Mouse (Mus musculus): ENCODE measurements around the gene Meaf6. TPM values are rescaled to one million over a fixed set of nuclear protein-coding genes. Genes with fewer than 3 reads are reported as not detected.

Gene Meaf6
- polyA plus RNA-seq, 1 experiment from 2014 or later: 50.8 TPM

DNA sequence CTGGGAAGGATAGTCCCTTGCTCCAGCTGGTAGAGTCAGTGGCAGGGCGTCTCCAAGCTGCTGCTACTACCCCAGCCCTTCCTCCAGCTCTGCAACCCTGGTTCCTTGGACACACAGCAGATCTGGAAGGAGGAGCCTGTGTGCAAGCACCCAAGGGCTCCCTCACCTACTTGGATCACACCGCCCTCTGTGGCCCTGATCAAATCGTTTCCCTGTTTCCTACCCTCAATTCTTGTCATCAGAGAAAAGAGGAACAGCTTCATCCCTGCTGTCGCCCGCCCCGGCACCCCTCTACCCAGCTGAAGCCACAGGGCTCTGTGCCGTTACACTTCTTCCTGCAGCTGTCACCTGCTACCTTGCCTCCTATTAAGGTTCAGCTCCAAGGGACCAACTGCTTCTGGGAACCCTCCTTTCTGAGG is 33.0 kb downstream of the Meaf6 start:
- Histone ChIP-seq H3K9me3 (no peaks in the 10 kb centered on the region), H3K4me2 (replicated peaks) (no peak overlapping the region), H3K27me3 (replicated peaks) (no peaks in the 10 kb centered on the region), H3K4me1 (replicated peaks) (peaks cover 32% of the 10 kb centered on the region), H3K36me3 (no peaks in the 10 kb centered on the region), H3K27ac (no peak overlapping the region), H3K9ac (no peak overlapping the region), H3K4me3 (replicated peaks) (no peak overlapping the region)
- ATAC-seq: no peak
- WGBS: 82% methylated on average over 7 of the region's 7 CpGs

- no peak for ATAC-seq
- peaks cover 43% of the 10 kb centered on the region for H3K4me1 ChIP-seq (replicated peaks)
- H3K4me3 ChIP-seq (replicated peaks): no peak overlapping the region
- H3K9me3 ChIP-seq: no peaks in the 10 kb centered on the region
- H3K27me3 ChIP-seq (replicated peaks): no peaks in the 10 kb centered on the region
- H3K4me2 ChIP-seq (replicated peaks): no peak overlapping the region
- 52% methylated on average over 10 of the region's 10 CpGs for WGBS
- no peaks in the 10 kb centered on the region for H3K36me3 ChIP-seq
- H3K27ac ChIP-seq: no peak overlapping the region
- H3K9ac ChIP-seq: no peak overlapping the region
Observed at GRCm38 (mm10) chr4:125119070-125119469, 34.1 kb downstream of the Meaf6 start.

GRCm38 (mm10) chr4:125119721-125120120 is 34.8 kb downstream of the Meaf6 start:
- 93% methylated on average over 11 of the region's 11 CpGs for WGBS
- H3K9me3 ChIP-seq: no peaks in the 10 kb centered on the region
- no peak overlapping the region for H3K9ac ChIP-seq
- no peak overlapping the region for H3K4me2 ChIP-seq (replicated peaks)
- H3K36me3 ChIP-seq: no peaks in the 10 kb centered on the region
- H3K27ac ChIP-seq: no peak overlapping the region
- peaks cover 45% of the 10 kb centered on the region for H3K4me1 ChIP-seq (replicated peaks)
- no peak for ATAC-seq
- H3K27me3 ChIP-seq (replicated peaks): no peaks in the 10 kb centered on the region
- H3K4me3 ChIP-seq (replicated peaks): no peak overlapping the region

DNA sequence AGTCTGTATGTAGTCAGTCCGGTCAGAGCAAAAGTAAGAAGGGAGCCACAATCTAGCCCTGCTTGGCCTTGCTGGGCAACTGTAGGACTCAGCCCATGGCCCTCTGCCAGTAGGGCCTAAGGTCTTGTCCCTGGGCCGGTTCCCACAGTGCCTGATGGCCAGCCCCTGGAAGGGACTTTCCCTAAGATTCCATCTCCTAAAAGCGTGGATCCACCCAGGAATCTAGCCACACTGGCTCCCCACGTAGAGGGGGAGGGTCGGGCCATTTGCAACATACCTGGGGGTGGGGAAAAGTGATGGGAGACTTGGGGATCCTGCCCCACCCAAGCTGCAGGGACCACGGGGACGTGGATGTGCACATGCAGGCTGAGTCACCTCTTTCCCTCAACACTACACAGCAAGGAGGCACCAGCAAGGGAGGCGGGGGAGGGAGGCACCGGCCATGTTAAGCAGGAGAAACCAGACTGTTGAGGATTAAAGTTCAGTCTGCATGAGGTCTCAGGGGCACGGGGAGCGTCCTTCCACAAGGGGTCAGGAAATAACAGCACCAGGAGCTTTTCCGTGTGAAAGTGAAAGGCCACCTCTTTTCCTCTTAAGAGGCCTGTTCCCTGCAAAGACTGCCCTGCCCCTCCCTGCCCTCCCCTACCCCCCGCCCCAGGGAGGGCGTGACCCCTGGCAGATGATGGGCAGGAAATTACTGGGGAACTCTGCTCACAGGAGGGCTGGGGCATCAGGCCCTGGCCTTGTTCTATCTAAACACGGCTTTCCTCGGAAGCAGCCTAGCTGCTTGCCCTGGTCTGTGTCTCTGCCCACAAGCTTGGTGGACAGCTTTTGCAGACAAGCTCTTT is 37.7 kb downstream of the Meaf6 start:
- Histone ChIP-seq H3K9me3 (no peaks in the 10 kb centered on the region), H3K9ac (no peak overlapping the region), H3K4me3 (replicated peaks) (no peak overlapping the region), H3K36me3 (no peaks in the 10 kb centered on the region), H3K4me2 (replicated peaks) (peak overlapping the region; percentile 34), H3K4me1 (replicated peaks) (peaks cover 45% of the 10 kb centered on the region), H3K27me3 (replicated peaks) (no peaks in the 10 kb centered on the region), H3K27ac (peak overlapping the region; percentile 88)
- ATAC-seq: peak; percentile 75
- WGBS: 17% methylated on average over 16 of the region's 16 CpGs

DNA sequence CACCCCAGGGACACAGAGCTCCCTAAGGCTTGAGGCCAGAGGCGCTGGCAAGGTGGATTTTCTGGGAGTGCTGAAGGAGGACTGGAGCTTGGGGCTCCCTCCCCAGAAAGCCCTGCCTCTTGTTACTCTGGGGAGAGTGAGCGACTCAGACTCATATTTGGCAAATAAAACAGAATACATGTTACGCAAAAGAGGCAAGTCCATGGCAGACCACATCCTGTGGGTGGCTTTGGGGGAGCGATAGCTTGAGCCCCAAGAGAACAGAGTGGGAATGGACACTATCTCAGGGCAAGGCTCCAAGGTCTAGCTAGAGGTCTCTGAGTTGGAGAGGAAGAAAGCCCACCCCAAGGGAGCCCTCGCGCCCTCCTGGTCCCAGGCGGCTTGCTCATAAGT is 38.3 kb downstream of the Meaf6 start:
- Histone ChIP-seq H3K4me1 (replicated peaks) (peaks cover 45% of the 10 kb centered on the region), H3K9ac (no peak overlapping the region), H3K9me3 (no peaks in the 10 kb centered on the region), H3K27ac (peak overlapping the region; percentile 88), H3K27me3 (replicated peaks) (no peaks in the 10 kb centered on the region), H3K36me3 (no peaks in the 10 kb centered on the region), H3K4me2 (replicated peaks) (peak overlapping the region; percentile 34), H3K4me3 (replicated peaks) (no peak overlapping the region)
- WGBS: 74% methylated on average over 7 of the region's 7 CpGs
- no peak for ATAC-seq

DNA sequence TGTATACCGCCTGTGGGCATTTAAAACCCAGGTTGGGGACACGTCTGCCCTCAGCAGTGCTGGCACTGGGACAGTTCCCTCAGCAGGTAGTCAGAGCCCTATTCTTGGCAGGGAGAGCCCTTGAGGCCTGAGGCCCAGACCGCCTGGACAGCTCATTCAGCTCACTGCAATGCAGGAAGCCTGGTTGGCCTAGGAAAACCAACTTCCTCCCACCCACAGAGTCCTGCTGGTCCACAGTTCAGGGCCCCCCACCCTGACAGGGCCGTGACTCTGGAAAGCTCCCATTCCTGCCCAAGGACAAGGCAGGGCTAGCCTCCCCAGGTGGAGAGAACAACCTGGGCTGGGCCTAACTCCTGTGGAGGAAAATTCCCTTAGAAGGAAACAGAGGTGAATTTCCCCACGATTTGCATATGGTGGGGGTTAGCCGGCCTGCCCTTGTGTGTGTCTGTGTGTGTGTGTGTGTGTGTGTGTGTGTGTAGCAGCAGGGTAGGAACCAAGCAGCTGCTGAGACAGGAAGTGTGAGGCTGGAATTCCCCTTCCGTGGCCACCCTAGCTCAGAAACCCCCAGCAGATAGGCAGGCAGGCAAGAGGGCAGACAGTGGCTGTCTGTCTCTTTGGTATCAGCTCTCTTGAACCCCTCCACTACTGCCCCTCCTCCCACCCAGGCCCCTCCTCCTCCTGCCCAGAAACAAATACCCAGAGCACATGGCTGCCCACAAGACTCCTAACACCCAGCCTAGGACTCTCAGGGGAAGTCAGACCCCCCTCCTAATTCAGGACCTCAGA is 39.7 kb downstream of the Meaf6 start:
- H3K4me2 ChIP-seq (replicated peaks): peak overlapping the region; percentile 24

DNA sequence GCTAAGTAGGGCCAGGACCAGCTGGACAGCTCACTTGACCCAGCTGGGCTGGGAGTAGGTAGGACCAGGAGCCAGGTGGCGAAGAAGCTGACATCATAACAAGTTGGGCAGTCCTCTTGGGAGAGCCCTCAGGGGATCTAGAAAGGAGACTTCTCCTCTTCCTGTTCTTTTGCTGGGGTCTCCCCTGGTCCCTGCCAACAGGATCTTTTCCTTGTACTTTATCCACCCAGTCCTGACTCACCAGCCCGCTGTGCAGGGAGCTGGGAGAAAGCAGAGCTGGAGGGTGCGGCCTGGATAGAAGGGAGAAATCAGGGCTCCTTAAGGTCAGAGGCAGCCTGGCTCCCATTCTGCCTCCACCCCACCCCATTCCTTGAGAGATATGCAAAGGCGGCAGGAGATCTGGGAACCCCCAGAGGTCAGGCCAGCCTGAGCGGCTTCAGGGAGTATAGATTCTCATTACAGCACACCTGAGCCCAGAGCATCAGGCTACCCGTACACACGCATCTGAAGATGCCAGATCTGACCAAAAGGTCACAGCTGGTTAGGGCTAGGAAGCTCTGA is 40.5 kb downstream of the Meaf6 start:
- H3K27ac ChIP-seq: peak overlapping the region; percentile 75
- no peaks in the 10 kb centered on the region for H3K9me3 ChIP-seq
- 70% methylated on average over 7 of the region's 7 CpGs for WGBS
- no peak for ATAC-seq
- H3K9ac ChIP-seq: no peak overlapping the region
- no peaks in the 10 kb centered on the region for H3K27me3 ChIP-seq (replicated peaks)
- H3K36me3 ChIP-seq: no peaks in the 10 kb centered on the region
- peaks cover 45% of the 10 kb centered on the region for H3K4me1 ChIP-seq (replicated peaks)
- H3K4me2 ChIP-seq (replicated peaks): peak overlapping the region; percentile 24
- no peak overlapping the region for H3K4me3 ChIP-seq (replicated peaks)

More for the DNA sequence above, 39.7 kb downstream of the Meaf6 start:
- Histone ChIP-seq H3K4me3 (replicated peaks) (no peak overlapping the region), H3K27ac (peak overlapping the region; percentile 75), H3K36me3 (no peaks in the 10 kb centered on the region), H3K27me3 (replicated peaks) (no peaks in the 10 kb centered on the region), H3K9ac (no peak overlapping the region; the same call in 1 of the 2 replicates), H3K4me1 (replicated peaks) (peaks cover 45% of the 10 kb centered on the region), H3K9me3 (no peaks in the 10 kb centered on the region)
- ATAC-seq: peak; percentile 37
- 40% methylated on average over 7 of the region's 7 CpGs for WGBS

- Histone ChIP-seq H3K4me3 (replicated peaks) (no peak overlapping the region), H3K4me1 (replicated peaks) (peaks cover 45% of the 10 kb centered on the region), H3K9ac (no peak overlapping the region), H3K27ac (no peak overlapping the region), H3K4me2 (replicated peaks) (peak overlapping the region; percentile 94; the same call in 1 of the 2 replicates), H3K27me3 (replicated peaks) (no peaks in the 10 kb centered on the region), H3K9me3 (no peaks in the 10 kb centered on the region), H3K36me3 (no peaks in the 10 kb centered on the region)
- 91% methylated on average over 3 of the region's 3 CpGs for WGBS
- no peak for ATAC-seq
Observed at GRCm38 (mm10) chr4:125126186-125126585, 41.3 kb downstream of the Meaf6 start.

GRCm38 (mm10) chr4:125126761-125127160 is 41.8 kb downstream of the Meaf6 start:
- H3K36me3 ChIP-seq: no peaks in the 10 kb centered on the region
- H3K4me2 ChIP-seq (replicated peaks): peak overlapping the region; percentile 94
- ATAC-seq: no peak
- H3K4me3 ChIP-seq (replicated peaks): peak overlapping the region; percentile 64
- H3K9ac ChIP-seq: no peak overlapping the region
- no peaks in the 10 kb centered on the region for H3K9me3 ChIP-seq
- no peaks in the 10 kb centered on the region for H3K27me3 ChIP-seq (replicated peaks)
- WGBS: 72% methylated on average over 7 of the region's 7 CpGs
- peaks cover 43% of the 10 kb centered on the region for H3K4me1 ChIP-seq (replicated peaks)
- H3K27ac ChIP-seq: no peak overlapping the region

- Histone ChIP-seq H3K36me3 (no peaks in the 10 kb centered on the region), H3K4me3 (replicated peaks) (peak within 1 kb of the TSS; percentile 64), H3K4me2 (replicated peaks) (peak within 1 kb of the TSS; percentile 94), H3K4me1 (replicated peaks) (peaks cover 36% of the 10 kb centered on the region), H3K27ac (peak within 1 kb of the TSS; percentile 69), H3K9ac (peak within 1 kb of the TSS; percentile 49), H3K27me3 (replicated peaks) (no peaks in the 10 kb centered on the region), H3K9me3 (no peaks in the 10 kb centered on the region)
- ATAC-seq: peak; percentile 87
- WGBS: 2% methylated on average over 62 of the region's 62 CpGs
Observed at GRCm38 (mm10) chr4:125127305-125128084, 42.6 kb downstream of the Meaf6 start, which contains the start of gene Zc3h12a. Gene Zc3h12a (minus strand): TSS chr4:125127840.

DNA sequence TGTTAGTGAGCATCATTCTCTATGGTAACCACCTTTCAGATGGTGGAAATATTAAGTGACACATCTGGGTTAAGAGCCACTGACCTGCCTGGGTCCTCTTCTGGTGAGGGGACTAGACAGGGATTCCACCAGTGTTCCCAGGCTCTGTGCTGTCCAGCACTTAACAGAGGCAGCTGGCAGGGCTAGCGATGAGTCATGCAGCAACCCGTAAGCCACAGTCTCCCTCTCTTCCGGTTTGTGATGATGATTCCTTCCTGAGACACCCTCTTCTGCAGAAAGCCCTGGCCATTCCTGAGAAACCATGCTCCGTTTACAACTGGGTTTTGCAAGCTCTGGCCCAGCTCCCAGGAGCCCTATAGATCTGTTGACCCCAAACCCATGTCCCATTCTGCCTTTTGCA is 46.6 kb downstream of the Meaf6 start:
- Histone ChIP-seq H3K9ac (no peak overlapping the region), H3K9me3 (no peaks in the 10 kb centered on the region), H3K4me3 (replicated peaks) (no peak overlapping the region), H3K27ac (no peak overlapping the region), H3K36me3 (no peaks in the 10 kb centered on the region), H3K27me3 (replicated peaks) (no peaks in the 10 kb centered on the region), H3K4me2 (replicated peaks) (no peak overlapping the region), H3K4me1 (replicated peaks) (peaks cover 7% of the 10 kb centered on the region; the same call in 1 of the 2 replicates)
- no peak for ATAC-seq
- WGBS: 57% methylated on average over 4 of the region's 4 CpGs
